Mouse (Mus musculus) midbrain, embryonic 15.5 days (tissue): ENCODE measurements around the gene Hsd3b5. TPM values are rescaled to one million over a fixed set of nuclear protein-coding genes. Genes with fewer than 3 reads are reported as not detected.
"Not testable (repeated sequence)": the region's sequence is repeated elsewhere in the genome, so short reads cannot be mapped to it uniquely, and the experiment has no call there.

Experiments
- ATAC-seq: fragments of 200-750 bp; cut with Nextera tagmentation; replicated peaks from 2 replicates; pipeline ENCODE4 v1.8.0; 2017; ENCODE audit warnings: moderate TSS enrichment
- H3K27ac ChIP-seq: fragments of 300-500 bp; sonication (generic); 2 replicates; pipeline ENCODE4 v1.5.1; 2015; ENCODE audit warnings: mild to moderate bottlenecking, inconsistent platforms
- H3K27me3 ChIP-seq: fragments of 300-500 bp; sonication (generic); replicated peaks from 2 replicates; pipeline ENCODE4 v1.6.1; 2015; ENCODE audit warnings: inconsistent platforms
- H3K36me3 ChIP-seq: fragments of 300-500 bp; sonication (generic); replicated peaks from 2 replicates; pipeline ENCODE4 v1.6.1; 2015; ENCODE audit warnings: inconsistent platforms
- H3K4me1 ChIP-seq: fragments of 300-500 bp; sonication (generic); 2 replicates; pipeline ENCODE4 v1.6.1; 2015; ENCODE audit warnings: inconsistent platforms
- H3K4me2 ChIP-seq: fragments of 300-500 bp; sonication (generic); 2 replicates; pipeline ENCODE4 v1.6.1; 2015; ENCODE audit warnings: inconsistent platforms, mild to moderate bottlenecking, moderate library complexity
- H3K4me3 ChIP-seq: fragments of 300-500 bp; sonication (generic); 2 replicates; pipeline ENCODE4 v1.5.1; 2015; ENCODE audit warnings: mild to moderate bottlenecking, inconsistent platforms
- H3K9ac ChIP-seq: fragments of 300-500 bp; sonication (generic); 2 replicates; pipeline ENCODE4 v1.6.1; 2015; ENCODE audit warnings: mild to moderate bottlenecking, inconsistent platforms
- H3K9me3 ChIP-seq: fragments of 300-500 bp; sonication (generic); 2 replicates; pipeline ENCODE4 v1.6.1; 2016; ENCODE audit warnings: inconsistent platforms
- WGBS: fragments of 180-500 bp; shearing (Covaris S2); methylation state at CpG from one replicate; pipeline ENCODE4 v1.1.7; 2015; ENCODE audit warnings: mixed read lengths; 5-methylcytosine and 5-hydroxymethylcytosine counted together
- polyA plus RNA-seq: library from polyadenylated mRNA; unstranded; fragments of >200 nt; fragmentation: Nextera tagmentation; extraction: Ambion mirVana; gene quantifications from 2 replicates; pipeline ENCODE4 v1.2.1, GENCODE M21; 2015

Hsd3b5 gene
- polyA plus RNA-seq = 0.10 TPM in 1 of 2 replicates, not detected in the other

GRCm38 (mm10) chr3:98630152-98630551, at the start of gene Hsd3b5:
Gene Hsd3b5, minus strand, starts transcription at chr3:98630252.
- H3K27ac ChIP-seq = no peak within 1 kb of the TSS
- H3K4me1 ChIP-seq = no peaks in the 10 kb centered on the region
- no peak for ATAC-seq
- H3K9ac ChIP-seq = no peak within 1 kb of the TSS
- H3K27me3 ChIP-seq = no peaks in the 10 kb centered on the region
- no peaks in the 10 kb centered on the region for H3K9me3 ChIP-seq
- no peaks in the 10 kb centered on the region for H3K36me3 ChIP-seq
- no peak within 1 kb of the TSS for H3K4me3 ChIP-seq
- H3K4me2 ChIP-seq = no peak within 1 kb of the TSS

DNA sequence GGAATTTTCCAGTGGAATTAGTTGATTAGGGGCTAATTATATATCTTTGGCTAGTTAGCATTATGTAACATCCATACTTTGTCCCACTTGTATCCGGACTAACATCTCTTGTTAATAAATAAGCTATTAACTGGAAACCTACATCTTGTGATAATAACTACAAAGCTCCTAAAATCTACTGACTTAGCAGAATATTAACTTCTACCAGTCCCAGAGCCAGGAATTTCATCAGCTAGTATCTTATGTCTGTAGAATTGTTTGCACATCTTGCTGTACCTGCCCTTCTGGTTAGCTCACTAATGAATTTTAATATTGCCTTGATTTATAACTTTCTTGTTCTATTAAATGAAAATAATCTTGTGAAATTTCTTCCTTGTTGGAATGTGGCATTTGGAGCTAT, 5.1 kb upstream of the Hsd3b5 start:
- H3K27me3 ChIP-seq = no peaks in the 10 kb centered on the region
- no peaks in the 10 kb centered on the region for H3K36me3 ChIP-seq
- H3K4me3 ChIP-seq = no peak overlapping the region
- no peaks in the 10 kb centered on the region for H3K9me3 ChIP-seq
- no peak overlapping the region for H3K27ac ChIP-seq
- ATAC-seq = no peak
- H3K4me1 ChIP-seq = no peaks in the 10 kb centered on the region
- no peak overlapping the region for H3K4me2 ChIP-seq
- no peak overlapping the region for H3K9ac ChIP-seq
- WGBS = 91% methylated on average over 1 of the region's 1 CpGs

GRCm38 (mm10) chr3:98629633-98630032, 419 bp downstream of the Hsd3b5 start:
- H3K4me2 ChIP-seq = no peak overlapping the region
- no peaks in the 10 kb centered on the region for H3K27me3 ChIP-seq
- H3K4me3 ChIP-seq = no peak overlapping the region
- no peak overlapping the region for H3K9ac ChIP-seq
- no peak for ATAC-seq
- WGBS = 86% methylated on average over 3 of the region's 3 CpGs
- H3K4me1 ChIP-seq = no peaks in the 10 kb centered on the region
- no peaks in the 10 kb centered on the region for H3K9me3 ChIP-seq
- no peak overlapping the region for H3K27ac ChIP-seq
- no peaks in the 10 kb centered on the region for H3K36me3 ChIP-seq

GRCm38 (mm10) chr3:98616786-98617185, 13.3 kb downstream of the Hsd3b5 start:
- not testable (repeated sequence) for H3K4me1 ChIP-seq, H3K9ac ChIP-seq, H3K4me3 ChIP-seq, H3K4me2 ChIP-seq, H3K9me3 ChIP-seq, H3K36me3 ChIP-seq, H3K27me3 ChIP-seq, H3K27ac ChIP-seq, ATAC-seq
- WGBS = 57% methylated on average over 1 of the region's 1 CpGs

GRCm38 (mm10) chr3:98616244-98616643, 13.8 kb downstream of the Hsd3b5 start:
- H3K4me2 ChIP-seq, H3K36me3 ChIP-seq, H3K27ac ChIP-seq, H3K4me1 ChIP-seq, H3K9ac ChIP-seq, H3K9me3 ChIP-seq, H3K4me3 ChIP-seq, H3K27me3 ChIP-seq: not testable (repeated sequence)
- ATAC-seq = 0 out of 2 replicates have a peak, but pooled peaks have one; percentile 52
- 26% methylated on average over 2 of the region's 2 CpGs for WGBS

DNA sequence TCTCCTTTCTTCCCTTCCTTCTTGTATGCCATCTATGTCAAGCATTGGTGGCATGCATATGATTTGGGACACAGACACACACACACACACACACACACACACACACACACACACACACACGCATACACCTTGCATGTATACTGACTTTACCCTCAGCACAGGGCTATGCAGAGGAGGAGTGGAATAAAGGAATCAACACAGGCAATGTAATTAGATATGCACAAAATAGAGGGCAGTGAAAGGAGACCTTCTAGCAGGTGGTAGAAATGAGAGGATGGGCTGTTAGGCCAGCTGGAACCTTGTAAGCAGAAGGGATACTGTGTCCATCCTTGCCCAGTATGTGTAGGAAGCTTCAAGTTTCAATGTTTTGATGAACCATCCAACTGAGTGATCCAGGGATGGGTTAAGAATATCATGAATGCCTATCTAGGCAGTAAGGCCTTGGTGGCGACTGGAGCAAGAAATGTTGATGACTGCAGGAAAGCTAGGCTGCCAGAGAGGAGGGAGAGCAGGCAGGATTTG, 15.6 kb downstream of the Hsd3b5 start:
- H3K9me3 ChIP-seq, H3K9ac ChIP-seq, ATAC-seq, H3K4me2 ChIP-seq, H3K27me3 ChIP-seq, H3K27ac ChIP-seq, H3K36me3 ChIP-seq, H3K4me1 ChIP-seq, H3K4me3 ChIP-seq: not testable (repeated sequence)
- WGBS = 65% methylated on average over 2 of the region's 2 CpGs

- no peaks in the 10 kb centered on the region for H3K4me1 ChIP-seq
- no peak for ATAC-seq
- no peaks in the 10 kb centered on the region for H3K36me3 ChIP-seq
- no peak overlapping the region for H3K4me3 ChIP-seq
- H3K9me3 ChIP-seq = no peaks in the 10 kb centered on the region
- H3K27ac ChIP-seq = no peak overlapping the region
- no peak overlapping the region for H3K4me2 ChIP-seq
- H3K9ac ChIP-seq = no peak overlapping the region
- no peaks in the 10 kb centered on the region for H3K27me3 ChIP-seq
Measured at GRCm38 (mm10) chr3:98613963-98614362, 16.1 kb downstream of the Hsd3b5 start.

GRCm38 (mm10) chr3:98613540-98613939, 16.5 kb downstream of the Hsd3b5 start:
- not testable (repeated sequence) for ATAC-seq, H3K9ac ChIP-seq

GRCm38 (mm10) chr3:98588707-98589106, 41.3 kb downstream of the Hsd3b5 start, which contains the start of gene Gm10681:
Gene Gm10681, minus strand, starts transcription at chr3:98588807.
- H3K27me3 ChIP-seq = no peaks in the 10 kb centered on the region
- H3K9me3 ChIP-seq = no peaks in the 10 kb centered on the region
- no peaks in the 10 kb centered on the region for H3K36me3 ChIP-seq
- no peak within 1 kb of the TSS for H3K27ac ChIP-seq
- no peak for ATAC-seq
- H3K4me3 ChIP-seq = no peak within 1 kb of the TSS
- H3K9ac ChIP-seq = no peak within 1 kb of the TSS
- H3K4me2 ChIP-seq = no peak within 1 kb of the TSS
- no peaks in the 10 kb centered on the region for H3K4me1 ChIP-seq

More at GRCm38 (mm10) chr3:98613540-98613939, 16.5 kb downstream of the Hsd3b5 start:
- not testable (repeated sequence) for H3K9me3 ChIP-seq, H3K4me3 ChIP-seq, H3K27me3 ChIP-seq, H3K4me1 ChIP-seq, H3K36me3 ChIP-seq, H3K4me2 ChIP-seq, H3K27ac ChIP-seq

- no peaks in the 10 kb centered on the region for H3K36me3 ChIP-seq
- WGBS = 84% methylated on average over 2 of the region's 2 CpGs
- no peaks in the 10 kb centered on the region for H3K9me3 ChIP-seq
- no peak overlapping the region for H3K27ac ChIP-seq
- no peak overlapping the region for H3K4me2 ChIP-seq
- H3K9ac ChIP-seq = no peak overlapping the region
- no peak for ATAC-seq
- H3K4me1 ChIP-seq = no peaks in the 10 kb centered on the region
- no peak overlapping the region for H3K4me3 ChIP-seq
- no peaks in the 10 kb centered on the region for H3K27me3 ChIP-seq
Measured at GRCm38 (mm10) chr3:98587721-98588120, 42.3 kb downstream of the Hsd3b5 start.

DNA sequence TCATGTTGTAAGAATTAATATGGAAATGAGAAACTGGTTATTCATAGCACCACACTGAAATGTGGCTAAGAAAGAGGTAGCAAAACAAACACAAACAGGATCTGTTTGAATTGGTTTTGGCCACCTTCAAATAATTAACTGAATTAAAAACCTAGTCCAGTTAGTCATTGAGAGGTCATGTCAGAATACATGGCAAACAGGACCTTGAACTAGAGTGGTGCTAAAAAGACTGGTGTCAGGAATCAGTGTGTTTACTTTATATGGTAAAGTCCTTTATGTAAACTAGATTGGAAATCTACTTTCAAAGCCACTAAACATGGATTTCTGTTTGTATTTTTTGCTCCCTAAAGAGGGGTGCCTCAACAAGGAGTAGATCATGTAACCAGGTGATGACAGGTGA, 47.4 kb downstream of the Hsd3b5 start:
- H3K9me3 ChIP-seq, H3K27ac ChIP-seq, H3K4me1 ChIP-seq, H3K4me3 ChIP-seq, H3K27me3 ChIP-seq, H3K36me3 ChIP-seq, H3K9ac ChIP-seq, ATAC-seq, H3K4me2 ChIP-seq: not testable (repeated sequence)

- H3K9me3 ChIP-seq, H3K27me3 ChIP-seq, ATAC-seq, H3K27ac ChIP-seq, H3K9ac ChIP-seq, H3K4me2 ChIP-seq, H3K4me1 ChIP-seq, H3K4me3 ChIP-seq, H3K36me3 ChIP-seq: not testable (repeated sequence)
- no CpG with 5 or more reads among the region's 1 CpGs for WGBS
Measured at GRCm38 (mm10) chr3:98582202-98582601, 47.9 kb downstream of the Hsd3b5 start.

GRCm38 (mm10) chr3:98581024-98581423, 49.0 kb downstream of the Hsd3b5 start:
- 88% methylated on average over 1 of the region's 1 CpGs for WGBS
- not testable (repeated sequence) for H3K9me3 ChIP-seq, H3K27ac ChIP-seq, H3K4me2 ChIP-seq, ATAC-seq, H3K9ac ChIP-seq, H3K4me1 ChIP-seq, H3K36me3 ChIP-seq, H3K4me3 ChIP-seq, H3K27me3 ChIP-seq
